Mouse (Mus musculus) embryonic facial prominence, embryonic 13.5 days (tissue): ENCODE results near the gene Dleu7. TPM values are rescaled to one million over a fixed set of nuclear protein-coding genes. Genes with fewer than 3 reads are reported as not detected.

Experiments
- ATAC-seq: fragments of 200-750 bp; cut with Nextera tagmentation; 2 replicates; pipeline ENCODE4 v1.8.0; 2017; ENCODE audit warnings: low read depth; ENCODE audit not compliant: insufficient number of reproducible peaks, insufficient read depth, low FRiP score, low TSS enrichment
- H3K27ac ChIP-seq: fragments of 300-500 bp; sonication (generic); 2 replicates; pipeline ENCODE4 v1.5.1; 2015; ENCODE audit warnings: moderate library complexity, mild to moderate bottlenecking, inconsistent platforms
- H3K27me3 ChIP-seq: fragments of 300-500 bp; sonication (generic); 2 replicates; pipeline ENCODE4 v1.6.1; 2015; ENCODE audit warnings: mild to moderate bottlenecking, inconsistent platforms
- H3K36me3 ChIP-seq: fragments of 300-500 bp; sonication (generic); 2 replicates; pipeline ENCODE4 v1.6.1; 2015; ENCODE audit warnings: mild to moderate bottlenecking, inconsistent platforms
- H3K4me1 ChIP-seq: fragments of 300-500 bp; sonication (generic); 2 replicates; pipeline ENCODE4 v1.6.1; 2015; ENCODE audit warnings: inconsistent platforms
- H3K4me2 ChIP-seq: fragments of 300-500 bp; sonication (generic); 2 replicates; pipeline ENCODE4 v1.6.1; 2015; ENCODE audit warnings: moderate library complexity, mild to moderate bottlenecking, inconsistent platforms
- H3K4me3 ChIP-seq: fragments of 300-500 bp; sonication (generic); 2 replicates; pipeline ENCODE4 v1.5.1; 2015; ENCODE audit warnings: mild to moderate bottlenecking, inconsistent platforms
- H3K9ac ChIP-seq: fragments of 300-500 bp; sonication (generic); 2 replicates; pipeline ENCODE4 v1.6.1; 2015; ENCODE audit warnings: mild to moderate bottlenecking, inconsistent platforms
- H3K9me3 ChIP-seq: fragments of 300-500 bp; sonication (generic); 2 replicates; pipeline ENCODE4 v1.6.1; 2016; ENCODE audit warnings: inconsistent platforms
- WGBS: fragments of 180-500 bp; shearing (Covaris S2); methylation state at CpG from one replicate; pipeline ENCODE4 v1.1.7; 2015; ENCODE audit warnings: mixed read lengths; 5-methylcytosine and 5-hydroxymethylcytosine counted together
- polyA plus RNA-seq: library from polyadenylated mRNA; unstranded; fragments of >200 nt; fragmentation: Nextera tagmentation; extraction: Ambion mirVana; gene quantifications from 2 replicates; pipeline ENCODE4 v1.2.1, GENCODE M21; 2015

Gene Dleu7
- polyA plus RNA-seq, 1 experiment from 2014 or later: 1.2 TPM

- no peaks in the 10 kb centered on the region for H3K27me3 ChIP-seq
- H3K4me2 ChIP-seq: no peak overlapping the region
- no peaks in the 10 kb centered on the region for H3K36me3 ChIP-seq
- 87% methylated on average over 5 of the region's 5 CpGs for WGBS
- H3K9ac ChIP-seq: no peak overlapping the region
- peaks cover 12% of the 10 kb centered on the region for H3K4me1 ChIP-seq
- no peak overlapping the region for H3K27ac ChIP-seq
- ATAC-seq: no peak
- no peak overlapping the region for H3K4me3 ChIP-seq
- H3K9me3 ChIP-seq: no peaks in the 10 kb centered on the region
These were observed 32.1 kb upstream of the Dleu7 start for GRCm38 (mm10) chr14:62324943-62325342.

GRCm38 (mm10) chr14:62323457-62323856 lies 30.6 kb upstream of the Dleu7 start:
- 84% methylated on average over 5 of the region's 5 CpGs for WGBS
- Histone ChIP-seq H3K9ac (no peak overlapping the region), H3K27ac (no peak overlapping the region), H3K36me3 (no peaks in the 10 kb centered on the region), H3K4me1 (peaks cover 12% of the 10 kb centered on the region), H3K27me3 (no peaks in the 10 kb centered on the region), H3K4me2 (no peak overlapping the region), H3K4me3 (no peak overlapping the region), H3K9me3 (no peaks in the 10 kb centered on the region)
- ATAC-seq: no peak

- H3K36me3 ChIP-seq: no peaks in the 10 kb centered on the region
- H3K27me3 ChIP-seq: no peaks in the 10 kb centered on the region
- 0 out of 2 replicates have a peak, but pooled peaks have one; percentile 56 for ATAC-seq
- peaks cover 12% of the 10 kb centered on the region for H3K4me1 ChIP-seq
- peak overlapping the region; percentile 28; the same call in 1 of the 2 replicates for H3K27ac ChIP-seq
- H3K9ac ChIP-seq: no peak overlapping the region; the same call in 1 of the 2 replicates
- no peak overlapping the region for H3K4me2 ChIP-seq
- WGBS: 24% methylated on average over 6 of the region's 6 CpGs
- H3K4me3 ChIP-seq: no peak overlapping the region
- H3K9me3 ChIP-seq: no peaks in the 10 kb centered on the region
These were observed 29.9 kb upstream of the Dleu7 start for GRCm38 (mm10) chr14:62322581-62323344.

GRCm38 (mm10) chr14:62311672-62312071 lies 18.8 kb upstream of the Dleu7 start:
- ATAC-seq: no peak
- Histone ChIP-seq H3K4me1 (peaks cover 13% of the 10 kb centered on the region; the same call in 1 of the 2 replicates), H3K9ac (no peak overlapping the region), H3K9me3 (no peaks in the 10 kb centered on the region), H3K27ac (no peak overlapping the region), H3K4me3 (no peak overlapping the region), H3K36me3 (no peaks in the 10 kb centered on the region), H3K27me3 (no peaks in the 10 kb centered on the region), H3K4me2 (no peak overlapping the region)
- 95% methylated on average over 1 of the region's 1 CpGs for WGBS

- WGBS: 56% methylated on average over 2 of the region's 2 CpGs
- H3K4me2 ChIP-seq: no peak overlapping the region
- H3K27ac ChIP-seq: no peak overlapping the region
- no peaks in the 10 kb centered on the region for H3K9me3 ChIP-seq
- H3K4me1 ChIP-seq: peaks cover 13% of the 10 kb centered on the region; the same call in 1 of the 2 replicates
- no peak overlapping the region for H3K4me3 ChIP-seq
- H3K36me3 ChIP-seq: no peaks in the 10 kb centered on the region
- H3K9ac ChIP-seq: no peak overlapping the region
- ATAC-seq: no peak
- no peaks in the 10 kb centered on the region for H3K27me3 ChIP-seq
These were observed 16.2 kb upstream of the Dleu7 start for GRCm38 (mm10) chr14:62309026-62309425.

GRCm38 (mm10) chr14:62307555-62307954 lies 14.7 kb upstream of the Dleu7 start:
- H3K36me3 ChIP-seq: no peaks in the 10 kb centered on the region
- no peaks in the 10 kb centered on the region for H3K27me3 ChIP-seq
- H3K4me3 ChIP-seq: no peak overlapping the region
- no peak overlapping the region for H3K4me2 ChIP-seq
- H3K9me3 ChIP-seq: no peaks in the 10 kb centered on the region
- 69% methylated on average over 1 of the region's 1 CpGs for WGBS
- peaks cover 7% of the 10 kb centered on the region; the same call in 1 of the 2 replicates for H3K4me1 ChIP-seq
- ATAC-seq: no peak
- 0 out of 2 replicates have a peak overlapping the region, but pooled peaks have one; percentile 28 for H3K27ac ChIP-seq
- H3K9ac ChIP-seq: no peak overlapping the region

- WGBS: 80% methylated on average over 3 of the region's 3 CpGs
- H3K9me3 ChIP-seq: no peaks in the 10 kb centered on the region
- no peak overlapping the region for H3K4me2 ChIP-seq
- H3K4me1 ChIP-seq: no peaks in the 10 kb centered on the region
- no peak overlapping the region for H3K27ac ChIP-seq
- H3K4me3 ChIP-seq: no peak overlapping the region
- no peak for ATAC-seq
- H3K9ac ChIP-seq: no peak overlapping the region
- no peaks in the 10 kb centered on the region for H3K36me3 ChIP-seq
- H3K27me3 ChIP-seq: no peaks in the 10 kb centered on the region
These were observed 7.2 kb upstream of the Dleu7 start for GRCm38 (mm10) chr14:62300031-62300430.

GRCm38 (mm10) chr14:62298808-62299207 lies 6.0 kb upstream of the Dleu7 start:
- Histone ChIP-seq H3K27me3 (no peaks in the 10 kb centered on the region), H3K4me1 (no peaks in the 10 kb centered on the region), H3K36me3 (no peaks in the 10 kb centered on the region), H3K27ac (no peak overlapping the region), H3K9me3 (no peaks in the 10 kb centered on the region), H3K4me3 (no peak overlapping the region), H3K9ac (no peak overlapping the region), H3K4me2 (no peak overlapping the region)
- WGBS: 89% methylated on average over 1 of the region's 1 CpGs
- no peak for ATAC-seq

- Histone ChIP-seq H3K9ac (peak overlapping the region; percentile 65), H3K36me3 (no peaks in the 10 kb centered on the region), H3K9me3 (no peaks in the 10 kb centered on the region), H3K4me3 (peak overlapping the region; percentile 51), H3K4me1 (peaks cover 12% of the 10 kb centered on the region), H3K27me3 (peaks cover 24% of the 10 kb centered on the region), H3K4me2 (peak overlapping the region; percentile 99), H3K27ac (no peak overlapping the region)
- no peak for ATAC-seq
- WGBS: 15% methylated on average over 7 of the region's 7 CpGs
These were observed 720 bp downstream of the Dleu7 start for GRCm38 (mm10) chr14:62292166-62292487.

- Histone ChIP-seq H3K36me3 (no peaks in the 10 kb centered on the region), H3K27ac (no peak overlapping the region), H3K9me3 (no peaks in the 10 kb centered on the region), H3K4me3 (no peak overlapping the region), H3K27me3 (peaks cover 24% of the 10 kb centered on the region), H3K4me2 (no peak overlapping the region), H3K9ac (no peak overlapping the region), H3K4me1 (peaks cover 12% of the 10 kb centered on the region)
- no peak for ATAC-seq
- 94% methylated on average over 1 of the region's 1 CpGs for WGBS
These were observed 1.4 kb downstream of the Dleu7 start for GRCm38 (mm10) chr14:62291406-62291987.

GRCm38 (mm10) chr14:62288731-62289130 lies 4.1 kb downstream of the Dleu7 start:
- no peak overlapping the region for H3K4me2 ChIP-seq
- H3K9ac ChIP-seq: no peak overlapping the region
- H3K9me3 ChIP-seq: no peaks in the 10 kb centered on the region
- H3K27ac ChIP-seq: no peak overlapping the region
- 90% methylated on average over 3 of the region's 3 CpGs for WGBS
- H3K4me3 ChIP-seq: no peak overlapping the region
- ATAC-seq: no peak
- peaks cover 24% of the 10 kb centered on the region for H3K27me3 ChIP-seq
- H3K36me3 ChIP-seq: no peaks in the 10 kb centered on the region
- H3K4me1 ChIP-seq: peaks cover 12% of the 10 kb centered on the region

- 68% methylated on average over 2 of the region's 2 CpGs for WGBS
- Histone ChIP-seq H3K9ac (no peak overlapping the region), H3K9me3 (no peaks in the 10 kb centered on the region), H3K4me2 (no peak overlapping the region), H3K27me3 (no peaks in the 10 kb centered on the region), H3K27ac (no peak overlapping the region), H3K4me1 (peaks cover 5% of the 10 kb centered on the region; the same call in 1 of the 2 replicates), H3K4me3 (no peak overlapping the region), H3K36me3 (no peaks in the 10 kb centered on the region)
- ATAC-seq: no peak
These were observed 9.9 kb downstream of the Dleu7 start for GRCm38 (mm10) chr14:62282974-62283373.
